Mouse (Mus musculus) sigmoid colon, adult 10 weeks (tissue): ENCODE results near the gene Plekhg3. TPM values are rescaled to one million over a fixed set of nuclear protein-coding genes. Genes with fewer than 3 reads are reported as not detected.

ENCODE experiments used
- polyA plus RNA-seq: library from polyadenylated mRNA; stranded (reverse); fragments of 350-450 nt; fragmentation: Illumina TruSeq; extraction: RNeasy Lipid Tissue Mini Kit (QIAGEN cat#74804); gene quantifications from one replicate; pipeline ENCODE4 v1.2.3, GENCODE M21; 2014; ENCODE audit warnings: low read depth, low replicate concordance

Plekhg3 gene
- 13.9 TPM for polyA plus RNA-seq

DNA sequence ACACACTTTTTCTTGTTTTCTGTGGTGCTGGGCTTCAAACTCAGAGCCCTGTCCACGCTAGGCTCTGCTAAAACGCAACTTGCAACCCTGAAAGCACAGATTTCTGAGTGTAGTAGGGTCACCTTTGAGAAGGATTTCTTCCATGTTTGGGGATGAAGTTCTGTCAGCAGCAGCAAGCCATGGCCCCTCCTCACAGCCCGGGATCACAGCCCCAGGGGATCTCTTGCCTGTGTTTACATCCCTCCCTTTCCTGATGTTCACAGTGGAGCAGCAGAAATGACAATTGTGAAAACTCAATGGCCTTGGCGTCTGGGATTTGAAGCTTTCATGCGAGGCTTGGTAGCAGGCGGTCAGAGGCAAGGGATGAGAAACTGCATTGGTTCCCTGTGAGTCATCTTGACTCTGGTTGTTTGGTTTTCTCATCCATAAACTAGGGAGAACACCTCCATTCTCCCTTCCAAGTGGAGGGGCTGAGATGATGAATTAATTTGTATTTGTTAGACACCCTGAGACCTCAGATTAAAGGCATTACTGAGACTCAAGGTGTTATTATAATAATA, at the start of gene Plekhg3:
TSS of gene Plekhg3 (plus strand) at position 312 of the 560 bp plus-strand sequence.

Other genes starting within 250 kb of the Plekhg3 start
- gene Akap5, start 206.0 kb upstream of the Plekhg3 start, polyA plus RNA-seq, result 0.47 TPM
- 15.8 TPM for gene Zbtb25, start 161.3 kb upstream of the Plekhg3 start, polyA plus RNA-seq
- 17.7 TPM for gene Zbtb1, start 160.6 kb upstream of the Plekhg3 start, polyA plus RNA-seq
- gene Hspa2, start 126.7 kb upstream of the Plekhg3 start, polyA plus RNA-seq, result 4.1 TPM
- gene Ppp1r36, start 113.4 kb upstream of the Plekhg3 start, polyA plus RNA-seq, result not detected
- gene Sptb, start 179.7 kb downstream of the Plekhg3 start, polyA plus RNA-seq, result 0.09 TPM
- 70.9 TPM for gene Churc1, start 234.6 kb downstream of the Plekhg3 start, polyA plus RNA-seq
- 1.8 TPM for gene Fntb, start 234.7 kb downstream of the Plekhg3 start, polyA plus RNA-seq